Mouse (Mus musculus) T-helper 17 cell (primary cell): ENCODE data around the gene Tnfsf14.

Source experiments
- in situ Hi-C, 2 experiments: fragments of 300-600 bp; cut with MboI, MseI; formaldehyde crosslinking; loops; 1 replicate in 1 of 2; 2 replicates in 1 of 2; pipeline ENCODE4 v1.15.1; 2025; ENCODE audit warnings: high pct_unique_total_duplicates in 2 of 2

The Tnfsf14 gene

GRCm38 (mm10) chr17:57143704-57144103, 50.3 kb downstream of the Tnfsf14 start:
- in situ Hi-C loops: no loop called here

GRCm38 (mm10) chr17:57139708-57140107, 54.3 kb downstream of the Tnfsf14 start:
- in situ Hi-C loops: no loop called here
